Mouse (Mus musculus) embryonic fibroblast, embryonic 13.5 days (primary cell): ENCODE results near the gene Cdc42bpa.

Source experiments
- CTCF ChIP-seq: IDR thresholded peaks from 2 replicates; pipeline ENCODE4 v1.5.1; 2011; ENCODE audit warnings: mild to moderate bottlenecking, control low read depth, low read length, moderate library complexity, borderline replicate concordance; ENCODE audit not compliant: insufficient read depth
- POLR2A ChIP-seq: IDR thresholded peaks from 2 replicates; pipeline ENCODE4 v1.6.1; 2011; ENCODE audit warnings: low read depth, mild to moderate bottlenecking, control low read depth, low read length, moderate library complexity

- TF ChIP-seq CTCF (no peak), POLR2A (no peak)
Measured at GRCm38 (mm10) chr1:180131402-180131801, 171.1 kb downstream of the Cdc42bpa start.
